Mouse (Mus musculus): ENCODE results near the gene Mrvi1.

- TF ChIP-seq MYOG (IDR thresholded peaks at IDR 0.05; ENCODE audit: control insufficient read depth in 1 of 3, insufficient read depth in 1 of 3, insufficient read length in 2 of 3, low read depth in 2 of 3) (no peak), POLR2A (IDR thresholded peaks at IDR 0.05; ENCODE audit: insufficient read length, low read depth) (no peak), MAX (IDR thresholded peaks at IDR 0.05; ENCODE audit: low read depth) (no peak), REST (IDR thresholded peaks at IDR 0.05; ENCODE audit: insufficient read depth, insufficient read length) (no peak), TCF12 (IDR thresholded peaks at IDR 0.05; ENCODE audit: insufficient read depth, poor library complexity, severe bottlenecking) (no peak), MYOD1 (IDR thresholded peaks at IDR 0.05; ENCODE audit: control insufficient read depth in 1 of 3, insufficient read length in 2 of 3, low read depth in 2 of 3) (no peak), POLR2AphosphoS2 (IDR thresholded peaks at IDR 0.05; ENCODE audit: insufficient read length, low read depth) (no peak), E2F4 (IDR thresholded peaks at IDR 0.05; ENCODE audit: insufficient read depth) (no peak), USF1 (IDR thresholded peaks at IDR 0.05; ENCODE audit: low read depth) (no peak)
These were observed 8.3 kb upstream of the Mrvi1 start for GRCm38 (mm10) chr7:110990356-110991220.
